Mouse (Mus musculus) liver, adult 2 months (tissue): Measurements from ENCODE around the gene Serpina3g.

ENCODE experiments used
- CTCF ChIP-seq: fragments of 200-500 bp; IDR thresholded peaks from 2 replicates; pipeline ENCODE4 v1.5.1; 2011; ENCODE audit warnings: low read depth, low read length, control low read depth
- POLR2A ChIP-seq: fragments of 200-500 bp; IDR thresholded peaks from 2 replicates; pipeline ENCODE4 v1.6.1; 2011; ENCODE audit warnings: low read length, control low read depth; ENCODE audit not compliant: insufficient read depth; ENCODE audit errors: extremely low read depth

DNA sequence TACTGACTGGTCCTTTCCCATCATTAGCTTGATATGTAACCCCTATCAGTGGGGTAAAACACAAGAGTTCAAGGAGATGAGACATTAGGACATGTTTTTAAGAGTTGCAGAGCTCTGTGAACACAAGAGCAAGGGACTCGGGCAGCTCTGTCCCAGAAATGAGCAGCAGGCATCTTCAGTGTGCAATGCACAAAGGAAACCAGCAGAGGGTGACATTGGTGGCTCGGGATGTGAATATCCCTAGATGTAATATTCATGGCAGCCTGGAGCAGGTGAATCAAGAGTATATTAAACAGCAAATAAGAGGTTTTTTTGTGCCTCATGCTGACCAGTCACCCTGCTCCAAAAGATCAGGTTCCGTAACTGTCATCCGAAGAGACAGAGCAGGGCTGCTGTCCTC is 26.9 kb upstream of the Serpina3g start:
- peak; percentile 35; the same call in 1 of the 2 replicates for TF ChIP-seq CTCF
- TF ChIP-seq POLR2A: no peak
